Mouse (Mus musculus) heart, embryonic 13.5 days (tissue): Measurements from ENCODE around the gene Phactr1. TPM values are rescaled to one million over a fixed set of nuclear protein-coding genes. Genes with fewer than 3 reads are reported as not detected.

Experiments
- ATAC-seq: fragments of 200-750 bp; cut with Nextera tagmentation; 2 replicates; pipeline ENCODE4 v1.8.0; 2017; ENCODE audit warnings: moderate TSS enrichment; ENCODE audit not compliant: insufficient number of reproducible peaks, low FRiP score, low TSS enrichment; ENCODE audit errors: extremely low read depth
- H3K27ac ChIP-seq: fragments of 300-500 bp; sonication (generic); replicated peaks from 2 replicates; pipeline ENCODE4 v1.5.1; 2015; ENCODE audit warnings: moderate library complexity, mild to moderate bottlenecking, inconsistent platforms
- H3K27me3 ChIP-seq: fragments of 300-500 bp; sonication (generic); replicated peaks from 2 replicates; pipeline ENCODE4 v1.6.1; 2015; ENCODE audit warnings: mild to moderate bottlenecking, inconsistent platforms
- H3K36me3 ChIP-seq: fragments of 300-500 bp; sonication (generic); 2 replicates; pipeline ENCODE4 v1.6.1; 2015; ENCODE audit warnings: mild to moderate bottlenecking, inconsistent platforms
- H3K4me1 ChIP-seq: fragments of 300-500 bp; sonication (generic); 2 replicates; pipeline ENCODE4 v1.6.1; 2015; ENCODE audit warnings: inconsistent platforms
- H3K4me2 ChIP-seq: fragments of 300-500 bp; sonication (generic); 2 replicates; pipeline ENCODE4 v1.6.1; 2015; ENCODE audit warnings: inconsistent platforms, mild to moderate bottlenecking, moderate library complexity
- H3K4me3 ChIP-seq: fragments of 300-500 bp; sonication (generic); 2 replicates; pipeline ENCODE4 v1.5.1; 2015; ENCODE audit warnings: moderate library complexity, mild to moderate bottlenecking, inconsistent platforms
- H3K9ac ChIP-seq: fragments of 300-500 bp; sonication (generic); 2 replicates; pipeline ENCODE4 v1.6.1; 2015; ENCODE audit warnings: inconsistent platforms, mild to moderate bottlenecking, moderate library complexity
- H3K9me3 ChIP-seq: fragments of 300-500 bp; sonication (generic); 2 replicates; pipeline ENCODE4 v1.6.1; 2016; ENCODE audit warnings: inconsistent platforms
- WGBS: fragments of 180-500 bp; shearing (Covaris S2); methylation state at CpG from one replicate; pipeline ENCODE4 v1.1.7; 2015; ENCODE audit warnings: mixed read lengths; 5-methylcytosine and 5-hydroxymethylcytosine counted together
- polyA plus RNA-seq: library from polyadenylated mRNA; unstranded; fragments of >200 nt; fragmentation: Nextera tagmentation; extraction: Ambion mirVana; gene quantifications from 2 replicates; pipeline ENCODE4 v1.2.1, GENCODE M21; 2015

The Phactr1 gene
- polyA plus RNA-seq, 1 experiment from 2014 or later = 5.2 TPM

- no peak overlapping the region for H3K9ac ChIP-seq
- H3K4me3 ChIP-seq = no peak overlapping the region
- WGBS = 48% methylated on average over 1 of the region's 1 CpGs
- H3K4me1 ChIP-seq = peaks cover 6% of the 10 kb centered on the region
- no peaks in the 10 kb centered on the region for H3K9me3 ChIP-seq
- H3K27me3 ChIP-seq = no peaks in the 10 kb centered on the region; the same call in 1 of the 2 replicates
- H3K4me2 ChIP-seq = no peak overlapping the region
- no peak for ATAC-seq
- no peaks in the 10 kb centered on the region for H3K36me3 ChIP-seq
- H3K27ac ChIP-seq = no peak overlapping the region
These were observed 191.7 kb downstream of the Phactr1 start for GRCm38 (mm10) chr13:42872125-42872524.

GRCm38 (mm10) chr13:42878346-42878745 lies 197.9 kb downstream of the Phactr1 start:
- no peak for ATAC-seq
- H3K27ac ChIP-seq = no peak overlapping the region
- 31% methylated on average over 2 of the region's 2 CpGs for WGBS

GRCm38 (mm10) chr13:42884033-42884724 lies 203.8 kb downstream of the Phactr1 start:
- Histone ChIP-seq H3K4me2 (peak overlapping the region; percentile 22; the same call in 1 of the 2 replicates), H3K27ac (no peak overlapping the region), H3K36me3 (no peaks in the 10 kb centered on the region), H3K9me3 (no peaks in the 10 kb centered on the region), H3K9ac (no peak overlapping the region), H3K27me3 (no peaks in the 10 kb centered on the region), H3K4me1 (peaks cover 6% of the 10 kb centered on the region), H3K4me3 (no peak overlapping the region)
- no peak for ATAC-seq
- WGBS = 41% methylated on average over 14 of the region's 14 CpGs

More at GRCm38 (mm10) chr13:42878346-42878745, 197.9 kb downstream of the Phactr1 start:
- Histone ChIP-seq H3K4me3 (no peak overlapping the region), H3K9me3 (no peaks in the 10 kb centered on the region), H3K4me1 (peaks cover 6% of the 10 kb centered on the region; the same call in 1 of the 2 replicates), H3K9ac (no peak overlapping the region), H3K4me2 (no peak overlapping the region), H3K36me3 (no peaks in the 10 kb centered on the region), H3K27me3 (no peaks in the 10 kb centered on the region; the same call in 1 of the 2 replicates)

- Histone ChIP-seq H3K9me3 (no peaks in the 10 kb centered on the region), H3K9ac (no peak overlapping the region), H3K4me3 (no peak overlapping the region), H3K4me2 (no peak overlapping the region), H3K27me3 (no peaks in the 10 kb centered on the region), H3K36me3 (no peaks in the 10 kb centered on the region), H3K27ac (no peak overlapping the region), H3K4me1 (peaks cover 11% of the 10 kb centered on the region)
- ATAC-seq = no peak
- WGBS = 53% methylated on average over 1 of the region's 1 CpGs
These were observed 204.3 kb downstream of the Phactr1 start for GRCm38 (mm10) chr13:42884725-42885115.

GRCm38 (mm10) chr13:42887701-42888100 lies 207.3 kb downstream of the Phactr1 start:
- H3K4me1 ChIP-seq = peaks cover 19% of the 10 kb centered on the region
- no peak overlapping the region for H3K27ac ChIP-seq
- no peaks in the 10 kb centered on the region for H3K36me3 ChIP-seq
- no peaks in the 10 kb centered on the region for H3K27me3 ChIP-seq
- H3K9ac ChIP-seq = no peak overlapping the region
- no peak overlapping the region for H3K4me3 ChIP-seq
- H3K9me3 ChIP-seq = no peaks in the 10 kb centered on the region
- no peak overlapping the region for H3K4me2 ChIP-seq
- no peak for ATAC-seq
- 80% methylated on average over 5 of the region's 5 CpGs for WGBS

- peak overlapping the region; percentile 25 for H3K4me2 ChIP-seq
- no peak overlapping the region for H3K27ac ChIP-seq
- H3K36me3 ChIP-seq = no peaks in the 10 kb centered on the region
- 38% methylated on average over 12 of the region's 12 CpGs for WGBS
- no peak overlapping the region for H3K9ac ChIP-seq
- ATAC-seq = no peak
- no peaks in the 10 kb centered on the region for H3K27me3 ChIP-seq
- no peak overlapping the region for H3K4me3 ChIP-seq
- H3K9me3 ChIP-seq = no peaks in the 10 kb centered on the region
- peaks cover 13% of the 10 kb centered on the region; the same call in 1 of the 2 replicates for H3K4me1 ChIP-seq
These were observed 209.4 kb downstream of the Phactr1 start for GRCm38 (mm10) chr13:42889516-42890474.

GRCm38 (mm10) chr13:42890651-42891050 lies 210.2 kb downstream of the Phactr1 start:
- Histone ChIP-seq H3K9ac (no peak overlapping the region), H3K4me1 (peaks cover 13% of the 10 kb centered on the region; the same call in 1 of the 2 replicates), H3K36me3 (no peaks in the 10 kb centered on the region), H3K4me3 (no peak overlapping the region), H3K27ac (no peak overlapping the region), H3K9me3 (no peaks in the 10 kb centered on the region), H3K27me3 (no peaks in the 10 kb centered on the region), H3K4me2 (no peak overlapping the region)
- 60% methylated on average over 5 of the region's 5 CpGs for WGBS
- no peak for ATAC-seq

GRCm38 (mm10) chr13:42894016-42894415 lies 213.6 kb downstream of the Phactr1 start:
- Histone ChIP-seq H3K9ac (no peak overlapping the region), H3K36me3 (no peaks in the 10 kb centered on the region), H3K4me3 (no peak overlapping the region), H3K27ac (no peak overlapping the region), H3K27me3 (no peaks in the 10 kb centered on the region), H3K9me3 (no peaks in the 10 kb centered on the region), H3K4me1 (peaks cover 13% of the 10 kb centered on the region; the same call in 1 of the 2 replicates), H3K4me2 (no peak overlapping the region)
- 86% methylated on average over 10 of the region's 10 CpGs for WGBS
- ATAC-seq = no peak

- H3K4me1 ChIP-seq = peaks cover 9% of the 10 kb centered on the region; the same call in 1 of the 2 replicates
- no peak overlapping the region for H3K4me2 ChIP-seq
- H3K9ac ChIP-seq = no peak overlapping the region
- H3K36me3 ChIP-seq = no peaks in the 10 kb centered on the region
- no peaks in the 10 kb centered on the region for H3K9me3 ChIP-seq
- WGBS = 89% methylated on average over 12 of the region's 12 CpGs
- no peaks in the 10 kb centered on the region for H3K27me3 ChIP-seq
- ATAC-seq = no peak
- H3K4me3 ChIP-seq = no peak overlapping the region
- H3K27ac ChIP-seq = no peak overlapping the region
These were observed 214.2 kb downstream of the Phactr1 start for GRCm38 (mm10) chr13:42894598-42894997.

GRCm38 (mm10) chr13:42895980-42896379 lies 215.6 kb downstream of the Phactr1 start:
- H3K27me3 ChIP-seq = no peaks in the 10 kb centered on the region
- 76% methylated on average over 3 of the region's 3 CpGs for whole genome bisulfite sequencing

GRCm38 (mm10) chr13:42899611-42900010 lies 219.2 kb downstream of the Phactr1 start:
- Histone ChIP-seq H3K4me3 (no peak overlapping the region), H3K4me2 (no peak overlapping the region), H3K36me3 (no peaks in the 10 kb centered on the region), H3K9ac (no peak overlapping the region), H3K4me1 (no peaks in the 10 kb centered on the region), H3K27me3 (no peaks in the 10 kb centered on the region), H3K9me3 (no peaks in the 10 kb centered on the region), H3K27ac (no peak overlapping the region)
- ATAC-seq = no peak
- WGBS = 70% methylated on average over 3 of the region's 3 CpGs

More at GRCm38 (mm10) chr13:42895980-42896379, 215.6 kb downstream of the Phactr1 start:
- H3K9me3 ChIP-seq = no peaks in the 10 kb centered on the region
- H3K4me3 ChIP-seq = no peak overlapping the region
- H3K4me1 ChIP-seq = no peaks in the 10 kb centered on the region
- H3K4me2 ChIP-seq = no peak overlapping the region
- no peak for ATAC-seq
- H3K9ac ChIP-seq = no peak overlapping the region
- H3K27ac ChIP-seq = no peak overlapping the region
- no peaks in the 10 kb centered on the region for H3K36me3 ChIP-seq
